Mouse (Mus musculus): Measurements from ENCODE around the gene Tmem210. TPM values are rescaled to one million over a fixed set of nuclear protein-coding genes. Genes with fewer than 3 reads are reported as not detected.
"Not testable (repeated sequence)": the region's sequence is repeated elsewhere in the genome, so short reads cannot be mapped to it uniquely, and the experiment has no call there.

The Tmem210 gene
- total RNA-seq (2021) = not detected
- long read RNA-seq = 0 reads

DNA sequence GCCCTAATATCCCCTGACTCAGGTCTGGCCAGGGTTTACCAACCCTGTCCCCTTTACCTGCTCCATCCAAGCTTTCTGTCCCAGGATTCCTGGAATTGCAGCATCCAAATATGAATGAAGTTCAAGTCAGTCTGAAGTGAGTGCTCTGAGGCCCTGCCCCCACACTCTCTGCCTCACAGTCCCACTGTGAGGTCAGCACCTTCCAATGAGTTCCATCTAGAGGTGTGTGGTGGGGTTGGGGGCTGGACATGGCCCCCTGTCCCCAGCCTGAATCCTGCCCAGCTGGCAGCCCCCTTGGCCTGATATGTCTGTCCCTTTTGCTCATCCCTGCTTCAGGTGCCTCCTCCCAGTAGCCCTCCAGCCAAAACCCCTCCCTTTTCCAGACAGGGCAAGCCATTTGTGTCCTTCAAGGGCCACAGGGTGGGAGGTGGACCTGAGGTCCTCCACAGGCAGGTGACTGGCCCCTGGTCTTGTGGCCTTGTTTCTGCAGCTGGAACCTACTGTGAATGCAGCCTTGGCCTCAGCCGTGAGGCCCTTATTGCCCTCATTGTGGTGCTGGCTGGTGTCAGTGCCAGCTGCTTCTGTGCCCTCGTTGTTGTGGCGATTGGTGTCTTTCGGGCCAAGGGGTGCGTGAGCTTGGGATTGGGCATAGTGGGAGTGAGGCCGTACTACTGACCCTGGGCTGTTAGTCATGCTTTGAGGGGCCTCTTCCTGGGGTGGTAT is at the start of gene Tmem210:
Gene Tmem210 (plus strand): TSS at position 219 of the 723 bp plus-strand sequence.
- DNase-seq (ENCODE audit: low spot score in 2 of 2) = no peak

DNA sequence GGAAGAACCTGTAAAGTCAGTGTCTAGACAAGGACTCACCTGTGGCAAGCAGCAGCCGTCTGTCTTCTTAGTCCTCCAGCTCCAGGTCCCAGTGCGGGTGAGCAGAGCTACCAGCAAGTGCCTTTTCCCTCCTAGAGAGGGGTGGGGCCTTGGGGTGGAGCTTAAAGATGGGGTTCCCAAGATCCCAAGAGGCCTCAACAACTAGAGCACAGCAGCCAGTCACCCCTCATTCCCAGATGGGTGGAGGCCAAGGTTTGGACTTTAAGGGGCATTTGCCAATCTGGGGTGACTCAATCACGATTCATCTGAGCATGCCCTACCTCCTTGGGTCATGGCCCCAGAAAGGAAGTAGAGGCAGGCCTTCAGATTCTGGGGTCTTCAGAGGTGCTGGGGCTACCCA is 48.2 kb upstream of the Tmem210 start:
- DNase-seq (ENCODE audit: low spot score in 2 of 2) = no peak

DNA sequence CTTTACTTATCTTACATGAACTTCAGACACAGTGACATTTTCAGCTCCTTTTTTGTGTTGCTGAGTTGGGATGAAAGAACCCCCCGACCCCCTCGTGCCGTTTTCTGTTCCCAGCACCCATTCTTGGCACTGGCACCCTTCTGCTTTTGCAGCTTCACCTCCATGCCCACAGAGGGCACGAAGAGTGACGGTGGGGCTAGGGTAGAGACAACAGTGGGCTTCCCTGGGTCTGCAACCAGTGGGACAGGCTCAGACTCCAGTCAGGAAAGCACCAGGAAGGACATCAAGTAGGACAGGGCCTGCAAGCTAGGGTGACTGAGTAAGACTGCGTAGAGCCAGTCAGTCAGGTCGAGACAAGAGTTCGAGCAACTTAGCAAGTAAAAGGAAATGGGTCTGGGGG is 47.6 kb upstream of the Tmem210 start:
- DNase-seq (ENCODE audit: low spot score in 2 of 2) = no peak

DNA sequence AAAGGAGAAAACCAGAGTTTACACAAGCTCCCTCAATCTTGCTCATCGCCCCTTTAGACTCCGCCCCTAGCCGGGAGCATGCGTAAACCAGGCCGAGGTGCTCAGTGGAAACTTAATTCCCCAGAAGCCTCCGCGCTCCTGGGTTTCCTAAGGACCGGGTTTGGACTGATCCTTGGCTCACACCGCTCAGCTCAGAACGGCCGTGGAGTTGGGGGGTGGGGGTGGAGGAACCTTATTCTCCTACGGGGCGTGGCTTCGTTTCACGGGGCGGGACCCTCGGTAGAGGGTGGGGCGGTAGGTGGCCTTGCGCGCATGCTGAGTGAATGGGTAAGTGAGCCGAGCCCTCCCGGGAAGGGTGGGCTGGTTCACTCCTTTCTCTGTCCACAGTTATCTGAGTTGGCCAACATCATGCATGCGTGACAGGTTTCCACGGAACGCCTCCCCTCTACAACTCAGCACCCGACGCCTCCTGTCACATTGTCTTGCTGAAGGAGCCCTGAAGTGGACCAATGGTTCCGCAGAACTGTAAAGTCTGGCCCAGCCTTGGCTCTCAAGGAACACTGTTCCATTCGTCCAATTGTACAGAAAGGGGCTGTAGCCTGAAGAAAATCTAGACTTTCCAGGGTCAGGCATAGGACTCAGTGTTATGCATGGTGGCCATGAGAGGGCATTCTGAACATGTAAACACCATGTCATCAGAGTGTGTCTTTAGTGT is 47.1 kb upstream of the Tmem210 start:
- DNase-seq (ENCODE audit: low spot score in 2 of 2) = peak; percentile 58 to 77

DNA sequence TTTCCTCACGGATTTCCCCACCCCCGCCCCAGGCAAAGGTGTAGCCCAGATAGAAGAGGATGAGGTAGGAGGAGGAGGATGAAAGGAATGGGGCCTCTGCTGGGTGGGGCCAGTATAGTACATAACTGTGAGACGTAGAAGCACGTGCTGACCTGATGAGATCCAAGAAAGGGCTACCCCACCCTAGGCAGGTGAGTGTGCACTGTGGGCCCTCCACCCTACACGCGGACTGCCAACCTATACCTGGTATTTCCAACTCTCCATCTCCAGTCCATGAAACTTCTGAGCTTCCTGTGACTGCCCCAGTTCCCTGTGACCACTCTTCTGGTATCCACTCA is 46.5 kb upstream of the Tmem210 start:
- no peak for DNase-seq (ENCODE audit: low spot score in 2 of 2)

DNA sequence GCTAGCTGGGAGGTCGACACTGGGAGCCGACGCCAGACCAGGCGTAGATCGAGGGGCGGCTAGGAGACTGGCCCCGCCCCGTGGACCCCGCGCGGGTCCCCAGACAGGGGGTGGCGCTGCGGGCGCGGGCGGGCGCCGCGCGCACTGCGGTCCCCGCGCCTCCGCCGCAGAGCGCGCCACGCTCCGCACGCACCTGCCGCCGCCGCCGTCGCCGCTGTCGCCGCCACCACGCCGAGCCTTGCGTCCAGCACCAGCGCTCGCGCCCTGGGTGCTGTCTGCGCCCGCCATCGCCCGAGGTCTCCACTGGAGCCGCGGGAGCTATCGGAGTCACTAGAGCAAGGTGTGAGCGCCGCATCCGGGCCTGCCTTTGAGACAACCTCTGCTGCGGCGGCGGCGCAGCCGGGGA is 45.8 kb upstream of the Tmem210 start, which contains the start of the genes Rnf208 and Cysrt1:
Gene Rnf208 (plus strand): TSS at position 155 of the 406 bp plus-strand sequence.
Gene Cysrt1 (minus strand): TSS at position 352 of the 406 bp plus-strand sequence.
- peak in 1 of 2 experiments; percentile 50 for DNase-seq (ENCODE audit: low spot score in 2 of 2)

DNA sequence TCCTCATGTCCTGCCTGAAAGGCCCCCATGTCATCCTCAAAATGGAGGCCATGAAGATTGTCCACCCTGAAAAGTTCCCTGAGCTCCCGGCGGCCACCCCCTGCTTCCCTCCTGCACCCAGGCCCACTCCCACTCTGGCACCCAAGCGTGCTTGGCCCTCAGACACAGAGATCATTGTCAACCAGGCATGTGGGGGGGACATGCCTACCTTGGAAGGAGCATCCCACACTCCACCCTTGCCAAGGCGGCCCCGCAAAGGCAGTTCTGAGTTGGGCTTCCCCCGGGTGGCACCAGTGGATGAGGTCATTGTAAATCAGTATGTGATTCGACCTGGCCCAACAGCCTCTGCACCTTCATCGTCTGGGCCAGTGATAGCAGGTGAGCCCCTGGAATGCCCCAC is 44.6 kb upstream of the Tmem210 start:
- no peak for DNase-seq (ENCODE audit: low spot score in 2 of 2)

DNA sequence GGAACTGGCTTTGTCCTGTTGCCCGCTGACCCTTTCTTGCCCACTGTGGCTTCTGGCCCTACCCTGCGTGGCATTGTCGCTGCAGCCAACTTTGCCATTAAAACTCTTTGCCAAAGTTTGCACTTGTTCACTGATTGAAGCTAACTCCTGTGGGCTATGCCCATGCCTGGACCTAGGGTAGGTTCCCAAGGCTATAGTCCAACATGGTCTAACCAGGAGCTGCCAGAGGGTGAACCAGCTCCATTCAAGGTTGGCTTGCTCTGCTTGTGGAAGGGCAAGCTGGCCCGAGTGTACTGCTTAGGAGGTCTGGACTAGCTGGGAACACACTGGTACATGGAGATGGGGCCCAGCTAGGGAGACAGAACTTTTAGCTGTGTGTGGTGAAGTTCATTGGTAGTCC is 43.8 kb upstream of the Tmem210 start:
- DNase-seq (ENCODE audit: low spot score in 2 of 2) = no peak

DNA sequence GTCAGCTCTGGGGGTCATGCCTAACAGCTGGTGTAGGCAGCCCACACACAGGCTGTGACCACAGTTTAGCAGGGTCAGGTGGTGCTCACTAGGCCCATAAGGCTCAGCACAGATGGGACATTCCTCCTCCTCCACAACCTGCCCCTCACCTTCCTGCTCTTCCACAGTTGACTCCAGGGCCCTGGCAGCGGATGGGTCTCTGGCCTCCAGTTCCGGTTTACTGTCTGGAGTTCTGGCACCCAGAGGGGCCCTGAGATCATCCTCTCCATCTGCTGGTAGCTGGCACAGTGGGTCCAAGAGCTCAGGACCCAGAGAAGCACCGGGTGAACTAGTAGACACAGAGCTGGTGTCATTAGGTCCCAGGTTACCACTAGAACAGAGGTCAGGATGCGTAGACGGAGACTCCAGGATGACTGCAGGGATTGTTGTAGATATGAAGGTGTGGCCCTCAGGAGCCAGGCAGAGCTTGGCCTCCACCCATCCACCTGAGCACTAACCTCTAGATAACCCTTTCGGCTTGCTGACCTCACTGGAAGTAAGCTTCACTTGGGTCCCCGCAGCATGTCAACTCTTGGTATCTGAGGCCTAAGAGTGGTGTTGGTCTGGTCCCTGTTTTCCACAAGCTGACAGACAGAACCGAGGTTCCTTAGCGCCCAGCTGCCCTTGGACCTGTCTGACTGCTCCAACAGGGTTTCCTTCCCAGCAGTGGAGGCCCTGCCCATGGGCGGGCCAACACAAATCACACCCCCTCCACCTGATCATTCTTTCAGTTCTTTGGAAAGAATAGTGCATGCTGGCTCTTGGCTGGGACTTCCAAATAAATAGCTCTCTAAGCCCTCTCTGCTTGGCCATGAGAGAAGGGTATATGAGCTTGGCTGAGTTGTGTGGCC is 41.5 kb upstream of the Tmem210 start, which contains the start of gene AL732309.1:
Gene AL732309.1 (minus strand): TSS at position 681 of the 890 bp plus-strand sequence.
- no peak for DNase-seq (ENCODE audit: low spot score in 2 of 2)

DNA sequence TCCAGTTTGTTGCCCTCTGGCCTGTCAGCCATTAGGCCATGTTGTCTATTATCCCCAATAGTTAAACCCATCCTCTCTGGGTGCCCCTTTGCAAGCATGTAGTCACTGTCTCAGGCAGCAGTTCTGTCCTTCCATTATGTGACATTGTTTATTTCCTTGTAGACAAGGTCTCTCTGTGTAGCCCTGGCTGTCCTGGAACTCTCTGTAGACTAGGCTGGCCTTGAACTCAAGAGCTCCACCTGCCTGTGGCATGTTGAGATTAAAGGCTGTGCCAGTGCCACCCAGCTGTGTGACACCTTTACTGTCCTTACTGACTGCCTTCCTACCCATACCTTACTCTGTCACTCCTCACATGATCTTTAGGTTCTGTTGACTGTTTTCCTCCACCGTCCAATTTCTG is 35.6 kb upstream of the Tmem210 start:
- DNase-seq (ENCODE audit: low spot score in 2 of 2) = no peak

DNA sequence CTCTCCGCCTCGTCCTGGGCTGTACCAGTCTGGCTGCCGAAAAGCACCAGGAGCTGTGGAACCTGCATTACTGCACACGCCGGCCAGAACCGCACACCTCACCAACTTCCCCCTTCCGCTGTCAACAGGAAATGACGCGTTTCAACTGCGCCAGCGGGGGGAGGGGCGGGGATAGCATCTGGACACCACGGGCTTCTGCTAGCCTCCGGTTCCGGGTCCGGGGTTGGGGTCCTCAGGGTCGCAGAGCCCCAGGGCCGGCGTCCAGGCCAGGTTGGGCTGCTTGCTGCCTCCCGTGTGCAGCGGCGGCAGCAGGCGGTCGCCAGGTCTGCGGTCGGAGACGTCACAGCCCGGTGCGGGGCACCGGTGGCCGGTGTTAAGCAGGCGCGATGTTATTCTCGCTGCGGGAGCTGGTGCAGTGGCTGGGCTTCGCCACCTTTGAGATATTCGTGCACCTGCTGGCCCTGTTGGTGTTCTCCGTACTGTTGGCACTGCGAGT is 32.6 kb upstream of the Tmem210 start, which contains the start of gene Tmem203:
Gene Tmem203 (plus strand): TSS at position 156 of the 496 bp plus-strand sequence.
- DNase-seq (ENCODE audit: low spot score in 2 of 2) = peak; percentile 78 to 88

DNA sequence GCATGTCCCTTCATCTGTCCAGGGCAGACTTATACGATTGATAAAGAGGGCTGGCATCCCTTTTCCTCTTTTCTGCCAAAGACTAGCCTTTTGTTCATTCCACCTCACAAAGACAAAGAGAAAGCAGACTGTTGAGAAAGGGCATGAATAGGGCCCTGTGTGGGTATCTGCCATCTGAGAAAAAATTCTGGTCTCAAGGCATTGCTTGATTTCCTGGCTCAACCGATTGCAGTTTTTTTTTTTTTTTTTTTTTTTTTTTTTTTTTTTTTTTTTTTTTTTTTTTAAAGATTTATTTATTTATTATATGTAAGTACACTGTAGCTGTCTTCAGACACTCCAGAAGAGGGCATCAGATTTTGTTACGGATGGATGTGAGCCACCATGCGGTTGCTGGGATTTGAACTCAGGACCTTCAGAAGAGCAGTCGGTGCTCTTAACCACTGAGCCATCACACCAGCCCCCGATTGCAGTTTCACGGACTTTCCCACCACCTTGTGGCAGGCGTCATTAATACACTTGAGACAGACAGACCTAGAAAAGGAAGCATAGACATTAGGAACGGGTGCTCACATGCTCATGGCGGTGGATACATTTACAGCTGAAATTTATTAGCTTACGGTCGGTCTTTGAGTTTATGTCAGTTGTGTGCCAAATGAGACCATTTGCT is 31.4 kb upstream of the Tmem210 start:
- DNase-seq (ENCODE audit: low spot score in 2 of 2) = not testable (repeated sequence)

DNA sequence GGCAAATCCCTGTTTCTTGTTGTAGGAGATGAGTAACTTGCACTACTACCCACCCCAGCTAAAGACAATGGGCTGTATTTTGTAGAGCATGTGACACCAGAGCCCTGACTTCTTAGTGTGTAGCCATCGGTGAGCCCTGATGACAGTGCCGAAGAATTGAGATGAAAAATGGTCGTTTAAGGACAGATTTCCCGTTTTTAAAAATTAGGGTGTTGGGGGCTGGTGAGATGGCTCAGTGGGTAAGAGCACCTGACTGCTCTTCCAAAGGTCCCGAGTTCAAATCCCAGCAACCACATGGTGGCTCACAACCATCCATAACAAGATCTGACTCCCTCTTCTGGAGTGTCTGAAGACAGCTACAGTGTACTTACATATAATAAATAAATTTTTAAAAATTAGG is 30.7 kb upstream of the Tmem210 start:
- not testable (repeated sequence) for DNase-seq (ENCODE audit: low spot score in 2 of 2)

DNA sequence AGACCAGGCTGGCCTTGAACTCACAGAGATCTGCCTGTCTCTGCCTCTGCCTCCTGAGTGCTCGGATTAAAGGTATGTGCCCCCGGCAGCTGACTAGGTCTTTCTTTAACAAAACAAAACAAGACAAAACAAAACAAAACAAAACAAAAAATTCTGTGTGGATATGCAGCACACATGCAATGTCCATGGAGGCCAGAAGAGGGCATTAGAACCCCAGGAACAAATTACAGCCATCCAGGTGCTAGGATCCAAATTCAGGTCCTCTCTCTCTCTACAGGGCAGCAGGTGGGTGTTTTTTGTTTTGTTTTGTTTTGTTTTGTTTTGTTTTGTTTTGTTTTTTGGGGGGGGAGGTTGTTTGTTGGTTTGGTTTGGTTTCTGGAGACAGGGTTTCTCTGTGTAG is 29.1 kb upstream of the Tmem210 start:
- DNase-seq (ENCODE audit: low spot score in 2 of 2) = no peak

DNA sequence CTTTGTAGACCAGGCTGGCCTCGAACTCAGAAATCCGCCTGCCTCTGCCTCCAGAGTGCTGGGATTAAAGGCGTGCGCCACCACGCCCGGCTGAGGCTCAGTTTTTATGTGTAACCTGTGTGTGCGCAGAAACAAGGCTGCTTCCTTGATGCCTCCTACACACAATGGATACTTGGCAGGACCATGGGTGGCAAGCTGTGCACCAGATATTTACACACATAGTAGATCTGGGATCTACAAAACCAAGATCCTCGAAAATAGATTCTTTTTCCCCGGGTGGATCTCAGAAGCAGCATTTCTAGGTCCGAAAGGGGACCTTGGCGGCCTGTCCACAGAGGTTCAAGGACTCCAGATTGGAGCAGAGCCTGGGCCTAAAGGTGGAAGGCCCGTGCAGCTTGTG is 26.1 kb upstream of the Tmem210 start:
- DNase-seq (ENCODE audit: low spot score in 2 of 2) = peak in 1 of 2 experiments; percentile 68

DNA sequence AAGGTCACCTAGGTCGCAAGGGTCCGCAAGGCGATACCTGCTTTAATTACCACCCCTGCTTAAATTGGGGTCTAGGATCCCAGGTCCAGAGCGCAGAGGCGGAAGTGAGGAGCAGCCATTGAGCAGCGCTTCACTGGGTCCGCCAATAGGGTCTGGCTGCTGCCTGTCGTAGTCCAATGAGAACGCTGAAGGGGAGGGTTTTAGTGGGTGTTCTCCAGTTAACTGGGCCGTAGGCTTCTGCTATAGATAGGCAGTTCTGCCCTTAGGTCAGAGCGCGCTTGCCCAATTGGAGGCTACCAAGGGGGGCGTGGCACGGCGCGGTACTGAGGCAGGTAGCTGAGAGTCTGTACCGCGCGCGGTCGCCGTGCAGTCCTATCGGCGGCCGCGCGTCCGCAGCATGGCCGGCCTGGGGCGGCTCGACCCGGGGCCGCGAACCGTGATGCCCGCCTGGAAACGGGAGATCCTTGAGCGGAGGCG is 25.6 kb upstream of the Tmem210 start, which contains the start of gene Tprn:
Gene Tprn (plus strand): TSS at position 328 of the 477 bp plus-strand sequence.
- peak; percentile 93 to 97 for DNase-seq (ENCODE audit: low spot score in 2 of 2)

DNA sequence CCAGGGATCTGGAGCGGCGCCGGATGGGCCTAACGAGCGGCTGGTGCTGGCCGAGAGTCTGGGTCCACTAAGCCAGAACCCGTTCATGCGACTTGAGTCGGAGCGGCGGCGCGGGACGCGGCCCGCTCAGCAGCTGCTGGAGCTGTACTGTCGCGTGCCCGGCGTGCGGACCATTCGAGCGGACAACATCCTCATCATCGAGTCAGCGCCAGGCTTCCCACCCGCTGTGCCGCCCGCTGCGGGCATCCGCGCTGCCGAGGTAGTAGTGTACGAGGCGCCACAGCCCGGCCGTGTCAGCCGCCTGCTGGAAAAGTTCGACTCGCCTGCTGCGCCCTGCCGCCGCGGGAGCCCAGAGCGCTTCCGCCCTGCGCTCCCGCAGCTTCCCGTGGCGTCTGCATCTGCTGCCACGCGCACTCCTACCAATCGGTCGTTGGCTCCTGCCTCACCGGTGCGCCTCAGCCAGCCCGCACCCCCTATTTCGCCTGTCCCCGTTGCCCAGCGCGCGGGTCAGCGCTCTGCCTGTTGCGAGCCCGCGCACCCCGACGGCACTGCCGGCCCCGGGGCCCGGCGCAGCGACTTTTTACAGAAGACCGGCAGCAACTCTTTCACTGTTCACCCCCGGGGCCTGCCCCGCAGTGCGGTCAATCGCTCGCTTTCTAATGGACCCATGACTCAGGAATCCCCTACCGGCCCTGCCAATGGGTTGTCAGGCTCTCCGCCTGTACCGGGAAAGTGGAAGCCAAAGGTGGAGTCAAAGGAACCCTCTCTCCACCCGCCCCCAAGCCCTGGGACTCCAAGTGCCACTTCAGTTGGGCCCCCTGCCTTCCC is 24.9 kb upstream of the Tmem210 start:
- DNase-seq (ENCODE audit: low spot score in 2 of 2) = peak in 1 of 2 experiments; percentile 54

DNA sequence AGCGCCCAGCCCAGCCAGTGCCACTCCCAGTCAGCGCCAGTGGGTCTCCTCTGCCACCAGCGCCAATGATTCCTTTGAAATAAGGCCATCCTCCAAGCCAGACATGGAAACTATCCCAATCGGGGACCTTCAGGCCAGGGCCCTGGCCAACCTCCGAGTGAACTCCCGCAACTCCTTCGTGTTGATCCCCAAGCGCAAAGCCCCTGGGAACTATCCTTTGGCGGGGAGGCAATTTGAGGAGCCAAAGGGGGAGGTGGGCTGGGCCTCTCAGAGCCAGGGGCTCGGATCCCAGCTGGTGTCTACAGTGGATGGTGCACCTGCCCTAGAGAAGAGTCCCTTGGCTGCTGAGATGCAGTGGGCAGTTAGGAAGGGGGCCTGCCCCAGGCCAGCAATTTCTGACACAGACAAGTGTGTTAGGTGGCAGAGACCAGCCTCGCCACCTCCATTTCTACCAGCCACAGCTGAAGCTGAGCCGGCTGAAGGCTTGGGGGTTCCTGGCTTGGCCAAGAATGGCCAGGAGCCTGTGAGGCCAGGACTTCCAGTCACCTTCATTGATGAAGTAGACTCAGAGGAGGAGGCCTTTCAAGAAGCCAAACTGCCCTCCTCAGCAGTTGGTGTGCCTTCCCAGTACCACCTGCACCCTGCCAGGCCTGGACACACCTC is 24.2 kb upstream of the Tmem210 start:
- no peak for DNase-seq (ENCODE audit: low spot score in 2 of 2)

DNA sequence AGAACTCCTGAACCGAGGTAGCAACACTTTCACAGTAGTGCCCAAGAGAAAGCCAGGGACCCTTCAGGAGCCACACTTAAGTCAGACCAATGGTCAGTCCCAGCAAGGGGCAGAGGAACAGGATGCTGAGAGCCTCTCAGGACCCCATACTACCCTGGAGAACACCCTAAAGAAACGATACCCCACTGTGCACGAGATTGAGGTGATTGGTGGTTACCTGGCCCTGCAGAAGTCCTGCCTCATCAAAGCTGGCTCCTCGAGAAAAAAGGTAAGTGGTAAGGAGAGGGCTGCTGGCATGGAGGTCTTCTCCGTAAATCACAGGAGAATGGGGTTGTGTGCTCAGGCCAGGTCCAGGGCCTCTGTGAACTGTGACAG is 23.7 kb upstream of the Tmem210 start:
- DNase-seq (ENCODE audit: low spot score in 2 of 2) = no peak
